In the genomic region with DNA sequence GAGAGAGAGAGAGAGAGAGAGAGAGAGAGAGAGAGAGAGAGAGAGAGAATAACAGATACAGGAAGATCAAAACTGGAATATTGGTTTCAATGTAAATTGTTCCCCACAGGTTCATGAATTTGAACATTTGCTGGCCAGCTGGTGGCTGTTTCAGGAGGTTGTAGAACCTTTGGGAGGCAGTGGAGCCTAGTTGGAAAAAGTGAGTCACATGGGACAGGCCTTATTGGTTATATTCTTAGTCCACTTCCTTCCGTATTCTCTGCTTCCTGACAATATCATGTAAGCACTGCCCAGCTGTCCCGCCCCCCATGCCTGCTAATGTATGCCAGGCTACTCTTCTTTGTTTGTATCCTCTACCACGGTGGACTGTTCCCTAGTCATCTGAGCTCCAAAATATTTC, we compare ENCODE assay signal across 17 mouse cellular contexts.
"Had no signal": no experiment of that assay in that cellular context is flagged by ENCODE, and none has a peak within 500 bp of the region (broad histone marks: within the 10 kb centered on the region; RNA-seq: fewer than 3 reads in every experiment).

No protein-coding gene starts in this region.

- H3K9ac ChIP-seq: neural tube, embryonic 12.5 days; neural tube, embryonic 13.5 days; neural tube, embryonic 15.5 days; stomach, embryonic 15.5 days had no signal

- H3K9me3 ChIP-seq: neural tube, embryonic 12.5 days; neural tube, embryonic 13.5 days; neural tube, embryonic 15.5 days; stomach, embryonic 15.5 days had no signal

- H3K27ac ChIP-seq: neural tube, embryonic 12.5 days; neural tube, embryonic 13.5 days; neural tube, embryonic 15.5 days; stomach, embryonic 15.5 days; stomach, postnatal 0 days had no signal

- H3K4me1 ChIP-seq: neural tube, embryonic 12.5 days; neural tube, embryonic 15.5 days; stomach, embryonic 15.5 days had no signal

- DNase-seq: retina, postnatal 1 day; right cerebral cortex, adult 18-20 months; right cerebral cortex, postnatal 14 days; right cerebral cortex, postnatal 25 days; right cerebral cortex, postnatal 4 days; spleen, adult 18-20 months; thymus, adult 18-20 months; thymus, adult 2 months; thymus, postnatal 14 days; thymus, postnatal 25 days; thymus, postnatal 36 days; thymus, postnatal 4 days had no signal

- H3K27me3 ChIP-seq: neural tube, embryonic 12.5 days; neural tube, embryonic 13.5 days; neural tube, embryonic 15.5 days; stomach, embryonic 15.5 days had no signal

- H3K4me3 ChIP-seq: neural tube, embryonic 12.5 days; neural tube, embryonic 13.5 days; neural tube, embryonic 15.5 days; stomach, embryonic 15.5 days had no signal

- H3K4me2 ChIP-seq: neural tube, embryonic 12.5 days; neural tube, embryonic 13.5 days; neural tube, embryonic 15.5 days; stomach, embryonic 15.5 days had no signal

- H3K36me3 ChIP-seq: neural tube, embryonic 12.5 days; neural tube, embryonic 13.5 days; neural tube, embryonic 15.5 days; stomach, embryonic 15.5 days had no signal
